ENCODE assay signal across 14 mouse cellular contexts in the genomic region with DNA sequence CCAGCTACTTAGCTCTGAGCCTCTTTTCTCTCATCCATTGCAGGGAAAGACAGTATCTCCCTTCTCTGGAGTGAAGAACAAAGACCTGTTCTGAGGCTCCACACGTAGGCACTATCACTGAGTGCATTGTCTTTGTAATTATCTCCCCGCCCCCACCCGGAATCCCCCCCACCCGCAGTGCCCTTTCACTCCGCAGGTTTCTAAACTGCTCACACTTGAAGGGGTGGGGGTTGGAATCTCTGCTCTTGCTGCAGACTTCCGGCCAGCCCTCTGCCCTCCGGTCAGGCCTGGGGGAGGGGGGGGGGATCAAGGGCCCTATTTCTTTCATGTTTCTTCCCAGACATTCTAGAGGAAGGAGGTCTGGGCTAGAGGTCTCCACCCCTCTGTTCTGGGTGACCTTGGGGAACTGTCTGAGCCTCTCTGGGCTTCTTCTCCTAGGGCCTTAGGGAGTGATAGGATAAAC. TPM values are rescaled to one million over a fixed set of nuclear protein-coding genes. Genes with fewer than 3 reads are reported as not detected.
A peak's percentile ranks its signal among the peaks of the same experiment; 100 is the strongest.
DNase-seq lines count a peak whose midpoint lies in the region; ATAC-seq lines count a peak whose summit lies in the region.
"Had no signal": no experiment of that assay in that cellular context is flagged by ENCODE, and none has a peak within 500 bp of the region (broad histone marks: within the 10 kb centered on the region; RNA-seq: fewer than 3 reads in every experiment).

No protein-coding gene starts in this region.

- peak overlapping the region; percentile 38 for H3K27ac ChIP-seq in heart, embryonic 10.5 days
- no peak overlapping the region for H3K27ac ChIP-seq in embryonic facial prominence, embryonic 14.5 days (replicated peaks; ENCODE audit: low read depth, low read length)
- H3K27ac ChIP-seq in intestine, embryonic 14.5 days (ENCODE audit: low read depth), result no peak overlapping the region
- peak overlapping the region; percentile 43 for H3K27ac ChIP-seq in neural tube, embryonic 13.5 days (replicated peaks)
- H3K27ac ChIP-seq: macrophage had no signal

- H3K4me1 ChIP-seq in heart, embryonic 10.5 days, result peaks cover 42% of the 10 kb centered on the region
- H3K4me1 ChIP-seq in embryonic facial prominence, embryonic 14.5 days (ENCODE audit: control insufficient read depth, insufficient read depth, low read length), result peaks cover 10% of the 10 kb centered on the region; the same call in 1 of the 2 replicates
- H3K4me1 ChIP-seq in intestine, embryonic 14.5 days (replicated peaks; ENCODE audit: control insufficient read depth, insufficient read depth, low read length), result peaks cover 31% of the 10 kb centered on the region
- peaks cover 33% of the 10 kb centered on the region for H3K4me1 ChIP-seq in neural tube, embryonic 13.5 days (replicated peaks)

- ATAC-seq in embryonic facial prominence, embryonic 14.5 days (ENCODE audit: low read depth), result 0 out of 2 replicates have a peak, but pooled peaks have one; percentile 13
- ATAC-seq in intestine, embryonic 14.5 days (replicated peaks; ENCODE audit: low FRiP score, low TSS enrichment, low read depth), result no peak
- ATAC-seq in neural tube, embryonic 13.5 days (ENCODE audit: low read depth), result peak; percentile 16; the same call in 1 of the 2 replicates

- no peak overlapping the region for H3K4me2 ChIP-seq in embryonic facial prominence, embryonic 14.5 days (ENCODE audit: low read depth, low read length)
- H3K4me2 ChIP-seq in intestine, embryonic 14.5 days (ENCODE audit: low read length), result 0 out of 2 replicates have a peak overlapping the region, but pooled peaks have one; percentile 11
- peak overlapping the region; percentile 21; the same call in 1 of the 2 replicates for H3K4me2 ChIP-seq in neural tube, embryonic 13.5 days

- no peak for DNase-seq in heart, embryonic 10.5 days (ENCODE audit: low spot score)
- no peak for DNase-seq in heart, adult 9 months (ENCODE audit: low spot score in 2 of 2)
- DNase-seq in embryonic facial prominence, embryonic 14.5 days (ENCODE audit: low spot score), result no peak
- no peak for DNase-seq in intestine, embryonic 14.5 days (ENCODE audit: low spot score)
- no peak for DNase-seq in layer of hippocampus, postnatal 25 days (ENCODE audit: extremely low spot score in 1 of 2, low spot score in 1 of 2)
- DNase-seq in layer of hippocampus, postnatal 10 days (ENCODE audit: low spot score in 2 of 2), result no peak
- no peak for DNase-seq in right cerebral cortex, adult 2 months (ENCODE audit: low spot score in 2 of 2)
- DNase-seq: adrenal gland, adult 8-10 months; heart, adult 18-20 months; layer of hippocampus, postnatal 36 days; right cerebral cortex, adult 18-20 months; thymus, adult 18-20 months had no signal

- no peaks in the 10 kb centered on the region for H3K36me3 ChIP-seq in heart, embryonic 10.5 days
- H3K36me3 ChIP-seq in embryonic facial prominence, embryonic 14.5 days (ENCODE audit: control insufficient read depth, insufficient read depth, low read length), result no peaks in the 10 kb centered on the region
- H3K36me3 ChIP-seq in intestine, embryonic 14.5 days (ENCODE audit: control insufficient read depth, insufficient read depth, low read length), result no peaks in the 10 kb centered on the region
- H3K36me3 ChIP-seq in neural tube, embryonic 13.5 days, result no peaks in the 10 kb centered on the region

- no peaks in the 10 kb centered on the region; the same call in none of the 2 replicates for H3K27me3 ChIP-seq in heart, embryonic 10.5 days (ENCODE audit: insufficient read depth, poor library complexity, severe bottlenecking)
- no peaks in the 10 kb centered on the region for H3K27me3 ChIP-seq in embryonic facial prominence, embryonic 14.5 days (replicated peaks; ENCODE audit: control insufficient read depth, insufficient read depth, low read length)
- no peaks in the 10 kb centered on the region for H3K27me3 ChIP-seq in intestine, embryonic 14.5 days (replicated peaks; ENCODE audit: control insufficient read depth, insufficient read depth, low read length)
- no peaks in the 10 kb centered on the region for H3K27me3 ChIP-seq in neural tube, embryonic 13.5 days

- no peak overlapping the region for H3K9ac ChIP-seq in embryonic facial prominence, embryonic 14.5 days (ENCODE audit: low read depth, low read length)
- no peak overlapping the region for H3K9ac ChIP-seq in intestine, embryonic 14.5 days (ENCODE audit: low read length)
- H3K9ac ChIP-seq in neural tube, embryonic 13.5 days, result no peak overlapping the region; the same call in 1 of the 2 replicates

- no peaks in the 10 kb centered on the region for H3K9me3 ChIP-seq in heart, embryonic 10.5 days
- H3K9me3 ChIP-seq in embryonic facial prominence, embryonic 14.5 days (ENCODE audit: control insufficient read depth, low read length), result no peaks in the 10 kb centered on the region
- no peaks in the 10 kb centered on the region for H3K9me3 ChIP-seq in intestine, embryonic 14.5 days (ENCODE audit: control insufficient read depth, low read length)
- no peaks in the 10 kb centered on the region for H3K9me3 ChIP-seq in neural tube, embryonic 13.5 days

- H3K4me3 ChIP-seq in heart, embryonic 10.5 days, result peak overlapping the region; percentile 3
- H3K4me3 ChIP-seq in embryonic facial prominence, embryonic 14.5 days (ENCODE audit: low read depth, low read length), result no peak overlapping the region
- H3K4me3 ChIP-seq in intestine, embryonic 14.5 days (ENCODE audit: low read depth, low read length), result no peak overlapping the region
- no peak overlapping the region for H3K4me3 ChIP-seq in neural tube, embryonic 13.5 days

- whole genome bisulfite sequencing in heart, embryonic 10.5 days, result 3% methylated on average over 7 of the region's 7 CpGs
- WGBS in embryonic facial prominence, embryonic 14.5 days, result 10% methylated on average over 7 of the region's 7 CpGs
- WGBS in intestine, embryonic 14.5 days, result 4% methylated on average over 7 of the region's 7 CpGs
- WGBS in neural tube, embryonic 13.5 days, result 8% methylated on average over 7 of the region's 7 CpGs

RNA-seq across cellular contexts. Expression of a gene that starts 0.4 kb away (rescaled TPM):
- 9.3 and 12.7 TPM in 2 replicates for polyA plus RNA-seq in heart, embryonic 10.5 days (2016; fragmentation: Nextera tagmentation; extraction: Ambion mirVana)
- polyA plus RNA-seq in embryonic facial prominence, embryonic 14.5 days (2014; fragmentation: Nextera tagmentation; extraction: Ambion mirVana), result 12.6 and 16.2 TPM in 2 replicates
- polyA plus RNA-seq in intestine, embryonic 14.5 days (2014; fragmentation: Nextera tagmentation; extraction: Ambion mirVana), result 15.4 and 17.5 TPM in 2 replicates
- polyA plus RNA-seq in neural tube, embryonic 13.5 days (2015; fragmentation: Nextera tagmentation; extraction: Ambion mirVana), result 32.0 and 32.5 TPM in 2 replicates
- 100 to 1,000 TPM; 144 to 147 TPM for total RNA-seq in layer of hippocampus, postnatal 25 days (2021)
- total RNA-seq in layer of hippocampus, postnatal 10 days (2021), result 100 to 1,000 TPM in 1 of 2 experiments, 10 to 100 TPM in 1; 92.7 to 101 TPM

RNA-seq across cellular contexts. Expression of a gene that starts 51.2 kb away (rescaled TPM):
- polyA plus RNA-seq in heart, embryonic 10.5 days (2016; fragmentation: Nextera tagmentation; extraction: Ambion mirVana), result 63.2 and 68.2 TPM in 2 replicates
- polyA plus RNA-seq in embryonic facial prominence, embryonic 14.5 days (2014; fragmentation: Nextera tagmentation; extraction: Ambion mirVana), result 39.7 and 43.3 TPM in 2 replicates
- 43.3 and 48.9 TPM in 2 replicates for polyA plus RNA-seq in intestine, embryonic 14.5 days (2014; fragmentation: Nextera tagmentation; extraction: Ambion mirVana)
- 77.6 and 89.9 TPM in 2 replicates for polyA plus RNA-seq in neural tube, embryonic 13.5 days (2015; fragmentation: Nextera tagmentation; extraction: Ambion mirVana)
- 10 to 100 TPM; 61.3 to 66.5 TPM for total RNA-seq in layer of hippocampus, postnatal 25 days (2021)
- total RNA-seq in layer of hippocampus, postnatal 10 days (2021), result 10 to 100 TPM; 73.9 to 82.5 TPM

Comparison
In these comparisons a context has a peak if more than half of its experiments do, and no peak if none do; other contexts are left out.
1. H3K27ac ChIP-seq: peak in heart, embryonic 10.5 days (single experiment) and neural tube, embryonic 13.5 days (single experiment); none in embryonic facial prominence, embryonic 14.5 days (single experiment) and intestine, embryonic 14.5 days (single experiment).